ENCODE assay signal across 26 mouse cellular contexts in the genomic region with DNA sequence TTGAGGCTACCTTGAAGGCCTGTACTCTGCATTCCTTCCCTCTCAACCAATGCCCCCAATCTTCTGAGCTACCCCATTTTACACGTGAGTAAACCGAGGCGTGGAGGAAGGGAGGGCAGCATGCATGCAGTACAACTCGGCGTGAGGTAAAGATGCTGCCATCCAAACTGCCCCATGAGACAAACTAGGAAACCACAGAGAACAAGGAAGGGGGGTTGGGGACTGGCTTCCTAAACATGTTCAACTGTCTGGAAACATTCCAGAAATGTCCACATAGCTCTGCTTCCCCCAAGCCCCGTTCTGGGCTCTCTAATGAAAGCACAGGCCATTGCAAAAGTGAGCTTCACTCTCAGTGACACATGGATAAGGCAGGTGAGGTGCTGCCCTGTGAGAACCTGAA. TPM values are rescaled to one million over a fixed set of nuclear protein-coding genes. Genes with fewer than 3 reads are reported as not detected.
DNase-seq lines count a peak whose midpoint lies in the region; ATAC-seq and TF ChIP-seq lines count a peak whose summit lies in the region.
"Had no signal": no experiment of that assay in that cellular context is flagged by ENCODE, and none has a peak within 500 bp of the region (broad histone marks: within the 10 kb centered on the region; RNA-seq: fewer than 3 reads in every experiment).

No protein-coding gene starts in this region.

- no peaks in the 10 kb centered on the region for H3K9me3 ChIP-seq in heart, embryonic 12.5 days (replicated peaks)
- no peaks in the 10 kb centered on the region for H3K9me3 ChIP-seq in kidney, embryonic 16.5 days (ENCODE audit: low read length)
- H3K9me3 ChIP-seq in CH12.LX (replicated peaks; ENCODE audit: low read length): no peaks in the 10 kb centered on the region
- H3K9me3 ChIP-seq in stomach, embryonic 15.5 days: no peaks in the 10 kb centered on the region
- H3K9me3 ChIP-seq: embryonic facial prominence, embryonic 10.5 days; hindbrain, embryonic 12.5 days; limb, embryonic 15.5 days had no signal

- no peak for ATAC-seq in heart, embryonic 12.5 days (ENCODE audit: insufficient number of reproducible peaks, low FRiP score)
- ATAC-seq in kidney, embryonic 16.5 days (ENCODE audit: low FRiP score, low TSS enrichment): no peak
- ATAC-seq in stomach, embryonic 15.5 days (ENCODE audit: insufficient read depth, low FRiP score, low read depth): no peak

- no peak for TF ChIP-seq EP300 in CH12.LX (IDR thresholded peaks at IDR 0.05; ENCODE audit: low read length)

- TF ChIP-seq CTCF in CH12.LX (conservative IDR thresholded peaks at IDR 0.05 in 1 of 2, IDR thresholded peaks at IDR 0.05 in 1 of 2; ENCODE audit: low read depth in 2 of 2, low read length in 2 of 2): no peak

- H3K4me2 ChIP-seq in heart, embryonic 12.5 days: no peak overlapping the region
- H3K4me2 ChIP-seq in kidney, embryonic 16.5 days (replicated peaks; ENCODE audit: low read depth, low read length): no peak overlapping the region
- peak overlapping the region; percentile 24 for H3K4me2 ChIP-seq in CH12.LX (ENCODE audit: insufficient read depth, low read depth, poor library complexity, severe bottlenecking)
- H3K4me2 ChIP-seq in stomach, embryonic 15.5 days: no peak overlapping the region
- H3K4me2 ChIP-seq: hindbrain, embryonic 12.5 days; limb, embryonic 15.5 days had no signal

- 0 out of 2 replicates have a peak overlapping the region, but pooled peaks have one; percentile 16 for H3K27ac ChIP-seq in heart, embryonic 12.5 days (ENCODE audit: poor library complexity, severe bottlenecking)
- H3K27ac ChIP-seq in kidney, embryonic 16.5 days (ENCODE audit: low read length): 0 out of 2 replicates have a peak overlapping the region, but pooled peaks have one; percentile 4
- H3K27ac ChIP-seq in CH12.LX (ENCODE audit: insufficient read depth, low read depth): peak overlapping the region; percentile 36; the same call in 1 of the 2 replicates
- peak overlapping the region; percentile 70 for H3K27ac ChIP-seq in stomach, embryonic 15.5 days
- H3K27ac ChIP-seq: embryonic facial prominence, embryonic 10.5 days; hindbrain, embryonic 12.5 days; limb, embryonic 15.5 days had no signal

- DNase-seq in heart, adult 18-20 months: no peak
- DNase-seq in kidney, postnatal 25 days: no peak
- DNase-seq in CH12.LX (ENCODE audit: extremely low read depth): no peak
- DNase-seq in left cerebral cortex, postnatal 10 days (ENCODE audit: extremely low spot score in 1 of 2, low spot score in 2 of 2): no peak
- DNase-seq: adrenal gland, adult 2 months; cerebellum, adult 8-10 months; kidney, adult 9 months; retina, postnatal 1 day; right cerebral cortex, postnatal 4 days; thymus, postnatal 36 days had no signal

- dilution Hi-C loops in CH12.LX (cut with MboI; ENCODE audit: extremely low pct_ligation_motif_present, extremely low pct_unique_long_range_greater_than_20kb, low sequenced_read_pairs): no loop called here

- H3K27me3 ChIP-seq in heart, embryonic 12.5 days (replicated peaks): no peaks in the 10 kb centered on the region
- no peaks in the 10 kb centered on the region for H3K27me3 ChIP-seq in kidney, embryonic 16.5 days (ENCODE audit: insufficient read depth, low read length)
- no peaks in the 10 kb centered on the region for H3K27me3 ChIP-seq in CH12.LX (replicated peaks)
- H3K27me3 ChIP-seq in stomach, embryonic 15.5 days (replicated peaks): no peaks in the 10 kb centered on the region
- H3K27me3 ChIP-seq: hindbrain, embryonic 12.5 days; limb, embryonic 15.5 days had no signal

- 76% methylated on average over 6 of the region's 6 CpGs for WGBS in heart, embryonic 12.5 days
- 71% methylated on average over 6 of the region's 6 CpGs for WGBS in kidney, embryonic 16.5 days
- WGBS in stomach, embryonic 15.5 days: 72% methylated on average over 6 of the region's 6 CpGs

- peaks cover 6% of the 10 kb centered on the region; the same call in 1 of the 2 replicates for H3K36me3 ChIP-seq in heart, embryonic 12.5 days
- no peaks in the 10 kb centered on the region for H3K36me3 ChIP-seq in kidney, embryonic 16.5 days (ENCODE audit: insufficient read depth, low read length)
- peaks cover 21 to 59% of the 10 kb centered on the region in 2 experiments for H3K36me3 ChIP-seq in CH12.LX (replicated peaks in 1 of 2; ENCODE audit: control insufficient read depth in 1 of 2, insufficient read depth in 1 of 2, low read length in 1 of 2)
- H3K36me3 ChIP-seq in stomach, embryonic 15.5 days: no peaks in the 10 kb centered on the region
- H3K36me3 ChIP-seq: embryonic facial prominence, embryonic 10.5 days; hindbrain, embryonic 12.5 days; limb, embryonic 15.5 days had no signal

- intact Hi-C loops in left cerebral cortex, postnatal 10 days (cut with DNase I): no loop called here

- H3K4me3 ChIP-seq in heart, embryonic 12.5 days: no peak overlapping the region
- H3K4me3 ChIP-seq in kidney, embryonic 16.5 days (ENCODE audit: low read length): no peak overlapping the region
- H3K4me3 ChIP-seq in CH12.LX (replicated peaks in 1 of 3; ENCODE audit: low read depth in 2 of 3, low read length in 2 of 3, poor library complexity in 1 of 3): no peak overlapping the region
- no peak overlapping the region for H3K4me3 ChIP-seq in stomach, embryonic 15.5 days (replicated peaks)
- H3K4me3 ChIP-seq: embryonic facial prominence, embryonic 10.5 days; hindbrain, embryonic 12.5 days; limb, embryonic 15.5 days had no signal

- in situ Hi-C loops in CH12.LX (cut with MboI; ENCODE audit: low pct_ligation_motif_present, low pct_unique_long_range_greater_than_20kb, low sequenced_read_pairs): no loop called here

- peaks cover 45% of the 10 kb centered on the region for H3K4me1 ChIP-seq in heart, embryonic 12.5 days (replicated peaks)
- H3K4me1 ChIP-seq in kidney, embryonic 16.5 days (ENCODE audit: insufficient read depth, low read length): peaks cover 44% of the 10 kb centered on the region
- H3K4me1 ChIP-seq in CH12.LX (ENCODE audit: control insufficient read depth in 1 of 2, insufficient read depth in 2 of 2): peaks cover 24 to 59% of the 10 kb centered on the region in 2 experiments
- peaks cover 48% of the 10 kb centered on the region for H3K4me1 ChIP-seq in stomach, embryonic 15.5 days

- no peak for TF ChIP-seq POLR2A in CH12.LX (IDR thresholded peaks at IDR 0.05; ENCODE audit: low read depth, low read length)

- peaks cover 85% of the 10 kb centered on the region for H3K79me2 ChIP-seq in CH12.LX (replicated peaks; ENCODE audit: control insufficient read depth, extremely low read depth, insufficient read depth, poor library complexity, severe bottlenecking)

- no peak overlapping the region for H3K9ac ChIP-seq in heart, embryonic 12.5 days
- no peak overlapping the region for H3K9ac ChIP-seq in kidney, embryonic 16.5 days (replicated peaks; ENCODE audit: low read length)
- H3K9ac ChIP-seq in CH12.LX (ENCODE audit: insufficient read depth, low read depth): no peak overlapping the region
- H3K9ac ChIP-seq in stomach, embryonic 15.5 days: no peak overlapping the region
- H3K9ac ChIP-seq: hindbrain, embryonic 12.5 days; limb, embryonic 15.5 days had no signal

- TF ChIP-seq RAD21 in CH12.LX (IDR thresholded peaks at IDR 0.05; ENCODE audit: low read depth, low read length): no peak

TF ChIP-seq in CH12.LX, 34 proteins besides CTCF, POLR2A, EP300 and RAD21:
- no peak for TF ChIP-seq UBTF (IDR thresholded peaks at IDR 0.05; ENCODE audit: low read depth, low read length)
- TF ChIP-seq ZMIZ1 (IDR thresholded peaks at IDR 0.05; ENCODE audit: low read depth, low read length): no peak
- TF ChIP-seq ELF1 (IDR thresholded peaks at IDR 0.05; ENCODE audit: low read depth, low read length): no peak
- TF ChIP-seq TCF12 (IDR thresholded peaks at IDR 0.05; ENCODE audit: low read depth, low read length): peak; percentile 43; the same call in 1 of the 2 replicates
- TF ChIP-seq MXI1 (IDR thresholded peaks at IDR 0.05; ENCODE audit: low read depth, low read length): 0 out of 2 replicates have a peak, but pooled peaks have one; percentile 25
- no peak for TF ChIP-seq NELFE (IDR thresholded peaks at IDR 0.05; ENCODE audit: low read depth, low read length)
- no peak for TF ChIP-seq ZC3H11A (IDR thresholded peaks at IDR 0.05; ENCODE audit: low read depth, low read length)
- TF ChIP-seq BHLHE40 (IDR thresholded peaks at IDR 0.05; ENCODE audit: low read depth, low read length): peak; percentile 64
- no peak for TF ChIP-seq KAT2A (IDR thresholded peaks at IDR 0.05; ENCODE audit: insufficient replicate concordance, low read length)

RNA-seq across cellular contexts. Expression of a gene that starts 21.6 kb away (rescaled TPM):
- 46.5 and 47.1 TPM in 2 replicates for polyA plus RNA-seq in heart, embryonic 12.5 days (2016; fragmentation: Nextera tagmentation; extraction: Ambion mirVana)
- 10 to 100 TPM; 13.6 to 17.0 TPM for total RNA-seq in heart, adult 18-20 months (2021)
- polyA plus RNA-seq in kidney, embryonic 16.5 days (2015; fragmentation: Nextera tagmentation; extraction: Ambion mirVana): 23.3 and 24.2 TPM in 2 replicates
- 55.8 and 67.2 TPM in 2 replicates for total RNA-seq in CH12.LX (2012; rRNA removed)
- total RNA-seq in CH12.LX (2014; rRNA removed): 46.9 and 52.0 TPM in 2 replicates
- polyA plus RNA-seq in CH12.LX (2012; ENCODE audit: insufficient read length, low read depth): 38.4 and 40.5 TPM in 2 replicates
- 26.7 and 28.6 TPM in 2 replicates for polyA plus RNA-seq in stomach, embryonic 15.5 days (2015; fragmentation: Nextera tagmentation; extraction: Ambion mirVana)
- 1 to 10 TPM; 3.7 to 4.2 TPM for total RNA-seq in left cerebral cortex, postnatal 10 days (2021)

RNA-seq across cellular contexts. Expression of a gene that starts 44.4 kb away (rescaled TPM):
- polyA plus RNA-seq in heart, embryonic 12.5 days (2016; fragmentation: Nextera tagmentation; extraction: Ambion mirVana): not detected in 2 replicates
- not detected for total RNA-seq in heart, adult 18-20 months (2021)
- not detected in 2 replicates for polyA plus RNA-seq in kidney, embryonic 16.5 days (2015; fragmentation: Nextera tagmentation; extraction: Ambion mirVana)
- total RNA-seq in CH12.LX (2012; rRNA removed) (not detected in 2 replicates), CH12.LX (2014; rRNA removed) (not detected in 2 replicates)
- polyA plus RNA-seq in CH12.LX (2012; ENCODE audit: insufficient read length, low read depth): not detected in 2 replicates
- polyA plus RNA-seq in stomach, embryonic 15.5 days (2015; fragmentation: Nextera tagmentation; extraction: Ambion mirVana): not detected in 2 replicates
- total RNA-seq in left cerebral cortex, postnatal 10 days (2021): not detected
- total RNA-seq: adrenal gland, adult 2 months; gastrocnemius, adult 18-20 months; layer of hippocampus, adult 8-10 months; left cerebral cortex, postnatal 36 days; megakaryocyte-erythroid progenitor cell, adult 5-6 weeks; midbrain, postnatal 0 days; neutrophil, adult 5-6 weeks had no signal
- polyA plus RNA-seq: adrenal gland, adult 2 months; C2C12; embryonic facial prominence, embryonic 10.5 days; forebrain, embryonic 11.5 days; heart, embryonic 14.5 days; hindbrain, embryonic 12.5 days; limb, embryonic 15.5 days; liver, embryonic 16.5 days; midbrain, postnatal 0 days had no signal

Comparison
In these comparisons a context has a peak if more than half of its experiments do, and no peak if none do; other contexts are left out.
1. H3K27ac ChIP-seq: peak in every context shown above with its lines; median percentile 70 in stomach, embryonic 15.5 days; 36 in CH12.LX; 16 in heart, embryonic 12.5 days; 4 in kidney, embryonic 16.5 days.